Mouse (Mus musculus) MEL (cell line): ENCODE results near the gene Hnrnpa2b1.

ENCODE experiments used
- CTCF ChIP-seq, 3 experiments: IDR thresholded peaks in 2 of 3; conservative IDR thresholded peaks in 1 of 3; 2 replicates each; pipeline ENCODE4 v1.5.1; 2011 to 2012; ENCODE audit warnings: low read length in 3 of 3, low read depth in 2 of 3, mild to moderate bottlenecking in 2 of 3, improper control_type of control experiment in 1 of 3, inconsistent platforms in 1 of 3, mixed read lengths in 1 of 3, moderate library complexity in 1 of 3; ENCODE audit not compliant: control insufficient read depth in 1 of 3, insufficient read depth in 1 of 3, poor library complexity in 1 of 3, severe bottlenecking in 1 of 3
- POLR2A ChIP-seq, 2 experiments: IDR thresholded peaks; 2 replicates each; pipeline ENCODE4 v1.6.1; 2011 to 2012; ENCODE audit warnings: low read length in 2 of 2, mild to moderate bottlenecking in 2 of 2, control low read depth in 1 of 2, improper control_type of control experiment in 1 of 2, low read depth in 1 of 2, moderate library complexity in 1 of 2; ENCODE audit not compliant: control insufficient read depth in 1 of 2, insufficient read depth in 1 of 2, poor library complexity in 1 of 2

GRCm38 (mm10) chr6:51424537-51424936 lies 45.2 kb downstream of the Hnrnpa2b1 start:
- TF ChIP-seq POLR2A (IDR thresholded peaks at IDR 0.05; ENCODE audit: control insufficient read depth in 1 of 2, insufficient read depth in 1 of 2, low read depth in 1 of 2, low read length in 2 of 2, poor library complexity in 1 of 2): no peak
- TF ChIP-seq CTCF (IDR thresholded peaks at IDR 0.05 in 2 of 3, conservative IDR thresholded peaks at IDR 0.05 in 1 of 3; ENCODE audit: control insufficient read depth in 1 of 3, insufficient read depth in 1 of 3, low read depth in 2 of 3, low read length in 3 of 3, poor library complexity in 1 of 3, severe bottlenecking in 1 of 3): no peak
